Mouse (Mus musculus) gonadal fat pad, adult 2 months (tissue): Measurements from ENCODE around the gene Prss12. TPM values are rescaled to one million over a fixed set of nuclear protein-coding genes. Genes with fewer than 3 reads are reported as not detected.

Source experiments
- DNase-seq: peaks from one replicate; pipeline ENCODE4 v3.0.0-alpha.2; 2012; ENCODE audit warnings: low read depth
- polyA plus RNA-seq: library from polyadenylated mRNA; depleted of rRNA; stranded (reverse); fragments of >200 nt; gene quantifications from 2 replicates; pipeline ENCODE4 v1.2.3, GENCODE M21; 2012; rRNA removed

Gene Prss12
- polyA plus RNA-seq = 5.6 and 15.7 TPM in 2 replicates

GRCm38 (mm10) chr3:123446708-123447537 is at the start of gene Prss12:
Gene Prss12, plus strand, starts transcription at chr3:123446913.
- DNase-seq = no peak

GRCm38 (mm10) chr3:123397562-123398481 is 48.9 kb upstream of the Prss12 start:
- DNase-seq = no peak

- no peak for DNase-seq
Observed at GRCm38 (mm10) chr3:123404945-123405344, 41.8 kb upstream of the Prss12 start.

- DNase-seq = no peak
Observed at GRCm38 (mm10) chr3:123411821-123412578, 34.7 kb upstream of the Prss12 start.

GRCm38 (mm10) chr3:123413173-123413572 is 33.5 kb upstream of the Prss12 start:
- no peak for DNase-seq

GRCm38 (mm10) chr3:123425647-123426046 is 21.1 kb upstream of the Prss12 start:
- DNase-seq = no peak

- DNase-seq = no peak
Observed at GRCm38 (mm10) chr3:123428005-123428404, 18.7 kb upstream of the Prss12 start.

GRCm38 (mm10) chr3:123429597-123430458 is 16.9 kb upstream of the Prss12 start:
- no peak for DNase-seq

GRCm38 (mm10) chr3:123431951-123432674 is 14.6 kb upstream of the Prss12 start:
- DNase-seq = no peak

- peak; percentile 92 for DNase-seq
Observed at GRCm38 (mm10) chr3:123433362-123433761, 13.4 kb upstream of the Prss12 start.

GRCm38 (mm10) chr3:123437608-123438007 is 9.1 kb upstream of the Prss12 start:
- DNase-seq = no peak

- DNase-seq = no peak
Observed at GRCm38 (mm10) chr3:123440490-123440889, 6.2 kb upstream of the Prss12 start.

GRCm38 (mm10) chr3:123444466-123444865 is 2.2 kb upstream of the Prss12 start:
- DNase-seq = no peak

GRCm38 (mm10) chr3:123447538-123448059 is 886 bp downstream of the Prss12 start:
- DNase-seq = no peak

- DNase-seq = no peak
Observed at GRCm38 (mm10) chr3:123448096-123448495, 1.4 kb downstream of the Prss12 start.

GRCm38 (mm10) chr3:123450107-123450506 is 3.4 kb downstream of the Prss12 start:
- DNase-seq = no peak

GRCm38 (mm10) chr3:123452904-123453303 is 6.2 kb downstream of the Prss12 start:
- DNase-seq = no peak

- DNase-seq = no peak
Observed at GRCm38 (mm10) chr3:123459492-123459891, 12.8 kb downstream of the Prss12 start.

GRCm38 (mm10) chr3:123460436-123460835 is 13.7 kb downstream of the Prss12 start:
- DNase-seq = no peak

- no peak for DNase-seq
Observed at GRCm38 (mm10) chr3:123462264-123462663, 15.6 kb downstream of the Prss12 start.
